Mouse (Mus musculus) heart, embryonic 15.5 days (tissue): ENCODE data around the gene Etv6. TPM values are rescaled to one million over a fixed set of nuclear protein-coding genes. Genes with fewer than 3 reads are reported as not detected.

Experiments
- ATAC-seq: fragments of 200-750 bp; cut with Nextera tagmentation; replicated peaks from 2 replicates; pipeline ENCODE4 v1.8.0; 2017; ENCODE audit warnings: low read depth, moderate TSS enrichment; ENCODE audit not compliant: insufficient number of reproducible peaks, insufficient read depth, low FRiP score
- H3K27ac ChIP-seq: fragments of 300-500 bp; sonication (generic); 2 replicates; pipeline ENCODE4 v1.5.1; 2015; ENCODE audit warnings: mild to moderate bottlenecking, inconsistent platforms
- H3K27me3 ChIP-seq: fragments of 300-500 bp; sonication (generic); 2 replicates; pipeline ENCODE4 v1.6.1; 2015; ENCODE audit warnings: inconsistent platforms
- H3K36me3 ChIP-seq: fragments of 300-500 bp; sonication (generic); 2 replicates; pipeline ENCODE4 v1.6.1; 2015; ENCODE audit warnings: mild to moderate bottlenecking, inconsistent platforms
- H3K4me1 ChIP-seq: fragments of 300-500 bp; sonication (generic); replicated peaks from 2 replicates; pipeline ENCODE4 v1.6.1; 2015; ENCODE audit warnings: inconsistent platforms
- H3K4me2 ChIP-seq: fragments of 300-500 bp; sonication (generic); 2 replicates; pipeline ENCODE4 v1.6.1; 2015; ENCODE audit warnings: inconsistent platforms, mild to moderate bottlenecking, moderate library complexity
- H3K4me3 ChIP-seq: fragments of 300-500 bp; sonication (generic); 2 replicates; pipeline ENCODE4 v1.5.1; 2015; ENCODE audit warnings: mild to moderate bottlenecking, inconsistent platforms
- H3K9ac ChIP-seq: fragments of 300-500 bp; sonication (generic); 2 replicates; pipeline ENCODE4 v1.6.1; 2015; ENCODE audit warnings: mild to moderate bottlenecking, inconsistent platforms
- H3K9me3 ChIP-seq: fragments of 300-500 bp; sonication (generic); replicated peaks from 2 replicates; pipeline ENCODE4 v1.6.1; 2016; ENCODE audit warnings: inconsistent platforms
- WGBS: fragments of 180-500 bp; shearing (Covaris S2); methylation state at CpG from one replicate; pipeline ENCODE4 v1.1.7; 2015; ENCODE audit warnings: mixed read lengths; 5-methylcytosine and 5-hydroxymethylcytosine counted together
- polyA plus RNA-seq: library from polyadenylated mRNA; unstranded; fragments of >200 nt; fragmentation: Nextera tagmentation; extraction: Ambion mirVana; gene quantifications from 2 replicates; pipeline ENCODE4 v1.2.1, GENCODE M21; 2015

Etv6 gene
- polyA plus RNA-seq, 1 experiment from 2014 or later, result 9.9 TPM

GRCm38 (mm10) chr6:134058886-134059551 is 23.5 kb downstream of the Etv6 start:
- Histone ChIP-seq H3K9ac (no peak overlapping the region), H3K4me3 (no peak overlapping the region), H3K27me3 (no peaks in the 10 kb centered on the region), H3K9me3 (no peaks in the 10 kb centered on the region), H3K36me3 (no peaks in the 10 kb centered on the region), H3K27ac (peak overlapping the region; percentile 9; the same call in 1 of the 2 replicates), H3K4me1 (peaks cover 64% of the 10 kb centered on the region), H3K4me2 (no peak overlapping the region)
- ATAC-seq, result no peak
- WGBS, result 67% methylated on average over 10 of the region's 10 CpGs

GRCm38 (mm10) chr6:134059552-134059891 is 24.0 kb downstream of the Etv6 start:
- 55% methylated on average over 10 of the region's 10 CpGs for WGBS
- Histone ChIP-seq H3K9me3 (no peaks in the 10 kb centered on the region), H3K4me3 (no peak overlapping the region), H3K4me2 (no peak overlapping the region), H3K27ac (no peak overlapping the region), H3K9ac (no peak overlapping the region), H3K4me1 (peaks cover 62% of the 10 kb centered on the region), H3K36me3 (no peaks in the 10 kb centered on the region), H3K27me3 (no peaks in the 10 kb centered on the region)
- no peak for ATAC-seq

DNA sequence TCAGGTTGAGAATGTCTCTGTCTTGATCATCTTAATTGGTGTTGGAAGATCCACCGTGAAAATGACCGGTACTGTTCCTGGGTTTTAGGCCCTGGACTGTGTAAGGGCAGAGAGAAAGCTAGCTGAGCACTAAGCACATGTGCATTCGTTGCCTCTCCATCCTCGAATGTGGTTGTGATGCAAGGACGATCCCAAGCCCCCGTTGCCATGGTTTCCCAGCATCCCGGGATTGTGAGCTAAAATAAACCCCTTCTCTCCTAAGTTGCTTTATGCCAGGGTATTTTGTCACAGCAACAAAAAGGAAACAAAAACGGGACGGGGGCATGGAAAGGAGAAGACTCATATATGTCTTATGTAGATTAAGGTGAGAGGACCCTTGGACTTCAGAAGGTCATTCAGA is 24.5 kb downstream of the Etv6 start:
- H3K4me1 ChIP-seq, result peaks cover 64% of the 10 kb centered on the region
- 80% methylated on average over 9 of the region's 9 CpGs for WGBS
- no peak for ATAC-seq
- H3K27ac ChIP-seq, result no peak overlapping the region
- H3K4me2 ChIP-seq, result no peak overlapping the region
- H3K36me3 ChIP-seq, result no peaks in the 10 kb centered on the region
- H3K9me3 ChIP-seq, result no peaks in the 10 kb centered on the region
- no peak overlapping the region for H3K9ac ChIP-seq
- H3K27me3 ChIP-seq, result no peaks in the 10 kb centered on the region
- H3K4me3 ChIP-seq, result no peak overlapping the region

- no peaks in the 10 kb centered on the region for H3K27me3 ChIP-seq
- no peak for ATAC-seq
- H3K4me1 ChIP-seq, result peaks cover 63% of the 10 kb centered on the region
- WGBS, result 52% methylated on average over 12 of the region's 12 CpGs
- peak overlapping the region; percentile 25; the same call in 1 of the 2 replicates for H3K27ac ChIP-seq
- H3K9me3 ChIP-seq, result no peaks in the 10 kb centered on the region
- H3K36me3 ChIP-seq, result no peaks in the 10 kb centered on the region
- no peak overlapping the region for H3K9ac ChIP-seq
- H3K4me2 ChIP-seq, result no peak overlapping the region
- H3K4me3 ChIP-seq, result no peak overlapping the region
Measured at GRCm38 (mm10) chr6:134060811-134061210, 25.3 kb downstream of the Etv6 start.

GRCm38 (mm10) chr6:134065018-134065725 is 29.7 kb downstream of the Etv6 start:
- H3K9ac ChIP-seq, result no peak overlapping the region
- no peak overlapping the region for H3K4me2 ChIP-seq
- H3K4me3 ChIP-seq, result no peak overlapping the region
- H3K27me3 ChIP-seq, result no peaks in the 10 kb centered on the region
- H3K27ac ChIP-seq, result no peak overlapping the region
- ATAC-seq, result no peak
- no peaks in the 10 kb centered on the region for H3K36me3 ChIP-seq
- H3K9me3 ChIP-seq, result no peaks in the 10 kb centered on the region
- 71% methylated on average over 11 of the region's 11 CpGs for WGBS
- H3K4me1 ChIP-seq, result peaks cover 59% of the 10 kb centered on the region

- H3K4me1 ChIP-seq, result peaks cover 50% of the 10 kb centered on the region
- 38% methylated on average over 6 of the region's 6 CpGs for WGBS
- no peak overlapping the region for H3K27ac ChIP-seq
Measured at GRCm38 (mm10) chr6:134066112-134066511, 30.6 kb downstream of the Etv6 start.

DNA sequence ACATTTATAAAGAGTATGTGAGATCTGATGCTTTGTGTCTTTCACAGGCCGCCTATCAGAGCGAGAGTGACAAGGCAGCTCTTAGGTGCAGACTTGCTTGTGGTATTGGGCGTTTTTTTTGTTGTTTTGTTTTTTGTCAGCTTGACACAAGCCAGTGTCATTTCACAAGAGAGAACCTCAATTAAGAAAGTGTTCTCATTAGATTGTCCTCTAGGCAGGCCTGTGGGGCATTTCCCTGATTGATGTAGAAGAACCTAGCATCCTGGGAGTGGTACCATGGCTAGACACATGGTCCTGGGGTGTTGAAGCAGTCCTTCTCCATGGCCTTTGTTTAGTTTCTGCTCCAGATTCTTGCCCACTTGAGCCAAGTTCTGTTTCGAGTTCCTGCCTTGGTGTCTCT is 31.5 kb downstream of the Etv6 start:
- no peaks in the 10 kb centered on the region for H3K27me3 ChIP-seq
- 52% methylated on average over 4 of the region's 4 CpGs for WGBS
- ATAC-seq, result no peak
- H3K27ac ChIP-seq, result peak overlapping the region; percentile 33
- H3K4me3 ChIP-seq, result no peak overlapping the region
- no peaks in the 10 kb centered on the region for H3K9me3 ChIP-seq
- H3K9ac ChIP-seq, result no peak overlapping the region
- H3K36me3 ChIP-seq, result no peaks in the 10 kb centered on the region
- no peak overlapping the region for H3K4me2 ChIP-seq
- H3K4me1 ChIP-seq, result peaks cover 46% of the 10 kb centered on the region

More at GRCm38 (mm10) chr6:134066112-134066511, 30.6 kb downstream of the Etv6 start:
- no peaks in the 10 kb centered on the region for H3K9me3 ChIP-seq
- H3K36me3 ChIP-seq, result no peaks in the 10 kb centered on the region
- no peak for ATAC-seq
- H3K9ac ChIP-seq, result no peak overlapping the region
- no peak overlapping the region for H3K4me2 ChIP-seq
- no peak overlapping the region for H3K4me3 ChIP-seq
- no peaks in the 10 kb centered on the region for H3K27me3 ChIP-seq

GRCm38 (mm10) chr6:134067536-134067935 is 32.0 kb downstream of the Etv6 start:
- Histone ChIP-seq H3K4me2 (no peak overlapping the region), H3K9me3 (no peaks in the 10 kb centered on the region), H3K4me1 (peaks cover 43% of the 10 kb centered on the region), H3K27me3 (no peaks in the 10 kb centered on the region), H3K4me3 (no peak overlapping the region), H3K9ac (no peak overlapping the region), H3K27ac (peak overlapping the region; percentile 33), H3K36me3 (no peaks in the 10 kb centered on the region)
- no peak for ATAC-seq
- WGBS, result 46% methylated on average over 8 of the region's 8 CpGs

GRCm38 (mm10) chr6:134072439-134072838 is 36.9 kb downstream of the Etv6 start:
- Histone ChIP-seq H3K9me3 (no peaks in the 10 kb centered on the region), H3K36me3 (no peaks in the 10 kb centered on the region), H3K4me2 (no peak overlapping the region), H3K9ac (no peak overlapping the region), H3K27me3 (no peaks in the 10 kb centered on the region), H3K4me3 (no peak overlapping the region), H3K4me1 (peaks cover 5% of the 10 kb centered on the region), H3K27ac (no peak overlapping the region)
- WGBS, result 77% methylated on average over 7 of the region's 7 CpGs
- no peak for ATAC-seq

GRCm38 (mm10) chr6:134072906-134073305 is 37.4 kb downstream of the Etv6 start:
- no peak for ATAC-seq
- H3K4me3 ChIP-seq, result no peak overlapping the region
- 77% methylated on average over 6 of the region's 6 CpGs for WGBS

GRCm38 (mm10) chr6:134074353-134074752 is 38.9 kb downstream of the Etv6 start:
- 100% methylated on average over 1 of the region's 1 CpGs for WGBS
- no peak for ATAC-seq
- H3K36me3 ChIP-seq, result no peaks in the 10 kb centered on the region
- no peak overlapping the region for H3K9ac ChIP-seq
- H3K4me3 ChIP-seq, result no peak overlapping the region
- no peaks in the 10 kb centered on the region for H3K27me3 ChIP-seq
- H3K27ac ChIP-seq, result no peak overlapping the region
- peaks cover 6% of the 10 kb centered on the region for H3K4me1 ChIP-seq
- H3K4me2 ChIP-seq, result no peak overlapping the region
- no peaks in the 10 kb centered on the region for H3K9me3 ChIP-seq

More at GRCm38 (mm10) chr6:134072906-134073305, 37.4 kb downstream of the Etv6 start:
- Histone ChIP-seq H3K4me1 (peaks cover 6% of the 10 kb centered on the region), H3K27me3 (no peaks in the 10 kb centered on the region), H3K36me3 (no peaks in the 10 kb centered on the region), H3K9ac (no peak overlapping the region), H3K27ac (no peak overlapping the region), H3K4me2 (no peak overlapping the region), H3K9me3 (no peaks in the 10 kb centered on the region)

DNA sequence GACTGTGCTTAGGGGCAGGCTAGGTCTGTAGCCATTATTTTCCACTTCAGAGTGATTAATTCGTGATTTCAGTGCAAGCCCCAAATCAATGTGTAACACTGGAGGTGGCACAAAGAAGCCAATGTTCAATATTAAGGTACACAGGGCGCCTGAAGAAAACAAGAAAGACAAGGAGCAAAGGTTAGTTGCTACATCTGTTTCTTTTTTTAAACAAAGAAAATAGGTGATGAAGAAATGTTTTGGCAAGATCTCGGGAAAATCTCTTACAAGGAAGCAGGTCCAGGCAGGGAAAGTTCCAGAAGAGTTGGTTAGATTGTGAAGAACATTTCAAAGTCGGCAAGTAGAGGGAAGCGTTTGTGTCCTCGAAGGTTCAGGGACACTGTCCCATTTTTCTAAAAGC is 39.5 kb downstream of the Etv6 start:
- Histone ChIP-seq H3K4me3 (no peak overlapping the region), H3K36me3 (no peaks in the 10 kb centered on the region), H3K9ac (no peak overlapping the region), H3K9me3 (no peaks in the 10 kb centered on the region), H3K27ac (no peak overlapping the region), H3K27me3 (no peaks in the 10 kb centered on the region), H3K4me2 (no peak overlapping the region), H3K4me1 (peaks cover 6% of the 10 kb centered on the region)
- no peak for ATAC-seq
- 92% methylated on average over 6 of the region's 6 CpGs for WGBS
